Mouse (Mus musculus): ENCODE measurements around the gene Tln2.

The Tln2 gene

GRCm38 (mm10) chr9:67301571-67301970 is 257.9 kb downstream of the Tln2 start:
- TF ChIP-seq GATA4 (IDR thresholded peaks at IDR 0.05; ENCODE audit: insufficient replicate concordance, low read length) = no peak

- TF ChIP-seq GATA4 (IDR thresholded peaks at IDR 0.05; ENCODE audit: insufficient replicate concordance, low read length) = no peak
Observed at GRCm38 (mm10) chr9:67300769-67301168, 258.7 kb downstream of the Tln2 start.

- no peak for TF ChIP-seq GATA4 (IDR thresholded peaks at IDR 0.05; ENCODE audit: insufficient replicate concordance, low read length)
Observed at GRCm38 (mm10) chr9:67300346-67300745, 259.2 kb downstream of the Tln2 start.

- no peak for TF ChIP-seq GATA4 (IDR thresholded peaks at IDR 0.05; ENCODE audit: insufficient replicate concordance, low read length)
Observed at GRCm38 (mm10) chr9:67299164-67299563, 260.3 kb downstream of the Tln2 start.

GRCm38 (mm10) chr9:67297236-67297889 is 262.1 kb downstream of the Tln2 start:
- TF ChIP-seq GATA4 (IDR thresholded peaks at IDR 0.05; ENCODE audit: insufficient replicate concordance, low read length) = no peak

GRCm38 (mm10) chr9:67287457-67287856 is 272.0 kb downstream of the Tln2 start:
- no peak for TF ChIP-seq GATA4 (IDR thresholded peaks at IDR 0.05; ENCODE audit: insufficient replicate concordance, low read length)

- TF ChIP-seq GATA4 (IDR thresholded peaks at IDR 0.05; ENCODE audit: insufficient replicate concordance, low read length) = no peak
Observed at GRCm38 (mm10) chr9:67286801-67287200, 272.7 kb downstream of the Tln2 start.

- no peak for TF ChIP-seq GATA4 (IDR thresholded peaks at IDR 0.05; ENCODE audit: insufficient replicate concordance, low read length)
Observed at GRCm38 (mm10) chr9:67285544-67285943, 274.0 kb downstream of the Tln2 start.

- no peak for TF ChIP-seq GATA4 (IDR thresholded peaks at IDR 0.05; ENCODE audit: insufficient replicate concordance, low read length)
Observed at GRCm38 (mm10) chr9:67281812-67282211, 277.7 kb downstream of the Tln2 start.

- no peak for TF ChIP-seq GATA4 (IDR thresholded peaks at IDR 0.05; ENCODE audit: insufficient replicate concordance, low read length)
Observed at GRCm38 (mm10) chr9:67276446-67276845, 283.1 kb downstream of the Tln2 start.

- TF ChIP-seq GATA4 (IDR thresholded peaks at IDR 0.05; ENCODE audit: insufficient replicate concordance, low read length) = no peak
Observed at GRCm38 (mm10) chr9:67274296-67274695, 285.2 kb downstream of the Tln2 start.

- TF ChIP-seq GATA4 (IDR thresholded peaks at IDR 0.05; ENCODE audit: insufficient replicate concordance, low read length) = no peak
Observed at GRCm38 (mm10) chr9:67273362-67273761, 286.1 kb downstream of the Tln2 start.

- no peak for TF ChIP-seq GATA4 (IDR thresholded peaks at IDR 0.05; ENCODE audit: insufficient replicate concordance, low read length)
Observed at GRCm38 (mm10) chr9:67270734-67271133, 288.8 kb downstream of the Tln2 start.

GRCm38 (mm10) chr9:67270061-67270595 is 289.4 kb downstream of the Tln2 start:
- TF ChIP-seq GATA4 (IDR thresholded peaks at IDR 0.05; ENCODE audit: insufficient replicate concordance, low read length) = no peak

- no peak for TF ChIP-seq GATA4 (IDR thresholded peaks at IDR 0.05; ENCODE audit: insufficient replicate concordance, low read length)
Observed at GRCm38 (mm10) chr9:67267276-67267990, 292.1 kb downstream of the Tln2 start.

GRCm38 (mm10) chr9:67265513-67265912 is 294.0 kb downstream of the Tln2 start:
- no peak for TF ChIP-seq GATA4 (IDR thresholded peaks at IDR 0.05; ENCODE audit: insufficient replicate concordance, low read length)

Measured in liver, adult (tissue).